Comparison of ENCODE assay signal across 8 mouse cellular contexts in the genomic region with DNA sequence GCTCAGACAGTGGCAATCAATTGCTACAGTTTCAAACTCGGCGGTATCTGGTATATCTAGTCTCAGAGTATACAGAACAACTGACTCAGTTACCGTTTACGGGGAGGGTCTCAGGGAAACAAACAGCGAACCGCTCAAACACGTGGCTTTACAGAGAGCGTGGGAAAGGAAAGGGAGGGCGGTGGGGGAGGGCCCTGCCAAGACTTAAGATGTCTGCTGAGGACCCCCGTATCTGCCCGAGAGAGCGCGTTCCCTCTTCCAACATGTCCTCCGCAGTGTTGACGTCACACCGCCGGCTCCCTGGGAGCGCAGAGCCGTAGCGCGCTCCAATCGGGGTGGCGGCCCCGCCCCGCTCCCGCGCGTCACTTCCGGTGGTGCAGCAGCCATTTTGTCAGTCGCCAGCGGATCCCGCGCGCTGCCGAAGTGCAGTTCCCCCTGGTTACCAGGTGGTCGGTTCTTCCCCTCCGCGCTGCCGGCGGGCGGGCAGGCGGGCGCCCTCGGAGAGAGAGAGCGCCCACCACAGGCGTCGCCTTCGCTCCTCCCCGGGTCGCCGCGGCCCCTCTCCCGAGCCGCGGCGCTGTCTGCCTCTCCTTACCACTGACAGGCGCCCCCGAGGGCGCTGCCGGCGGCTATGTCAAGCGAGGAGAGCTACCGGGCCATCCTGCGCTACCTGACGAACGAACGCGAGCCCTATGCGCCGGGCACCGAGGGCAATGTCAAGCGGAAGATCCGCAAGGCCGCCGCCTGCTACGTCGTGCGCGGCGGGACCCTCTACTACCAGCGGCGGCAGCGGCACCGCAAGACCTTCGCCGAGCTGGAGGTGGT. TPM values are rescaled to one million over a fixed set of nuclear protein-coding genes. Genes with fewer than 3 reads are reported as not detected.
DNase-seq lines count a peak whose midpoint lies in the region; ATAC-seq and TF ChIP-seq lines count a peak whose summit lies in the region.

A gene (plus strand): TSS at position 453 of the 825 bp plus-strand sequence.

- H3K4me2 ChIP-seq in embryonic facial prominence, embryonic 13.5 days, result peak within 1 kb of the TSS; percentile 82
- peak within 1 kb of the TSS; percentile 71 for H3K4me2 ChIP-seq in limb, embryonic 12.5 days
- peak within 1 kb of the TSS; percentile 91 for H3K4me2 ChIP-seq in midbrain, embryonic 15.5 days

- H3K27ac ChIP-seq in embryonic facial prominence, embryonic 13.5 days, result peak within 1 kb of the TSS; percentile 94
- peak within 1 kb of the TSS; percentile 68 for H3K27ac ChIP-seq in kidney, adult 2 months (ENCODE audit: insufficient read depth, low read depth, low read length)
- peak within 1 kb of the TSS; percentile 91 for H3K27ac ChIP-seq in limb, embryonic 12.5 days
- H3K27ac ChIP-seq in midbrain, embryonic 15.5 days, result peak within 1 kb of the TSS; percentile 91
- H3K27ac ChIP-seq in spleen, adult 2 months (ENCODE audit: insufficient read depth, low read length), result peak within 1 kb of the TSS; percentile 95

- TF ChIP-seq CTCF in kidney, adult 2 months (conservative IDR thresholded peaks at IDR 0.05; ENCODE audit: insufficient read depth, insufficient read length, low read depth, low read length), result no peak
- TF ChIP-seq CTCF in spleen, adult 2 months (IDR thresholded peaks at IDR 0.05; ENCODE audit: extremely low read depth, insufficient read depth, insufficient read length, insufficient replicate concordance), result no peak

- H3K9me3 ChIP-seq in embryonic facial prominence, embryonic 13.5 days, result no peaks in the 10 kb centered on the region
- no peaks in the 10 kb centered on the region for H3K9me3 ChIP-seq in limb, embryonic 12.5 days
- no peaks in the 10 kb centered on the region for H3K9me3 ChIP-seq in midbrain, embryonic 15.5 days

- peak; percentile 98 for ATAC-seq in embryonic facial prominence, embryonic 13.5 days (ENCODE audit: insufficient number of reproducible peaks, insufficient read depth, low FRiP score, low TSS enrichment, low read depth)
- ATAC-seq in limb, embryonic 12.5 days (ENCODE audit: insufficient number of reproducible peaks, insufficient read depth, low FRiP score, low TSS enrichment, low read depth), result peak; percentile 98
- peak; percentile 99 for ATAC-seq in midbrain, embryonic 15.5 days (replicated peaks)

- peak within 1 kb of the TSS; percentile 94 for H3K9ac ChIP-seq in embryonic facial prominence, embryonic 13.5 days
- H3K9ac ChIP-seq in limb, embryonic 12.5 days (replicated peaks), result peak within 1 kb of the TSS; percentile 89
- H3K9ac ChIP-seq in midbrain, embryonic 15.5 days, result peak within 1 kb of the TSS; percentile 96

- TF ChIP-seq POLR2A in kidney, adult 2 months (IDR thresholded peaks at IDR 0.05; ENCODE audit: low read depth, low read length), result peak; percentile 65
- TF ChIP-seq POLR2A in spleen, adult 2 months (IDR thresholded peaks at IDR 0.05; ENCODE audit: low read depth, low read length), result peak; percentile 68

- under 1% methylated on average over 84 of the region's 86 CpGs for WGBS in embryonic facial prominence, embryonic 13.5 days
- under 1% methylated on average over 85 of the region's 86 CpGs for WGBS in kidney, adult 2 months
- WGBS in limb, embryonic 12.5 days, result under 1% methylated on average over 75 of the region's 86 CpGs
- WGBS in midbrain, embryonic 15.5 days, result under 1% methylated on average over 82 of the region's 86 CpGs
- whole genome bisulfite sequencing in spleen, adult 2 months, result under 1% methylated on average over 82 of the region's 86 CpGs

- H3K4me3 ChIP-seq in embryonic facial prominence, embryonic 13.5 days, result peak within 1 kb of the TSS; percentile 99
- peak within 1 kb of the TSS; percentile 96 for H3K4me3 ChIP-seq in kidney, adult 2 months (ENCODE audit: insufficient read depth, low read depth, low read length)
- H3K4me3 ChIP-seq in limb, embryonic 12.5 days (replicated peaks), result peak within 1 kb of the TSS; percentile 98
- peak within 1 kb of the TSS; percentile 99 for H3K4me3 ChIP-seq in midbrain, embryonic 15.5 days
- H3K4me3 ChIP-seq in spleen, adult 2 months (ENCODE audit: extremely low read depth, insufficient read depth, insufficient read length), result peak within 1 kb of the TSS; percentile 90

- H3K4me1 ChIP-seq in embryonic facial prominence, embryonic 13.5 days, result peaks cover 39% of the 10 kb centered on the region
- peaks cover 3% of the 10 kb centered on the region; the same call in 1 of the 2 replicates for H3K4me1 ChIP-seq in kidney, adult 2 months (ENCODE audit: control insufficient read depth, insufficient read depth, low read length)
- peaks cover 23% of the 10 kb centered on the region for H3K4me1 ChIP-seq in limb, embryonic 12.5 days (replicated peaks)
- peaks cover 44% of the 10 kb centered on the region for H3K4me1 ChIP-seq in midbrain, embryonic 15.5 days
- H3K4me1 ChIP-seq in spleen, adult 2 months (ENCODE audit: control insufficient read depth, insufficient read depth, insufficient read length), result peaks cover 7% of the 10 kb centered on the region; the same call in 1 of the 2 replicates

- no peaks in the 10 kb centered on the region for H3K27me3 ChIP-seq in embryonic facial prominence, embryonic 13.5 days
- no peaks in the 10 kb centered on the region for H3K27me3 ChIP-seq in kidney, adult 2 months (replicated peaks; ENCODE audit: control insufficient read depth, insufficient read depth, low read length)
- H3K27me3 ChIP-seq in limb, embryonic 12.5 days, result no peaks in the 10 kb centered on the region
- no peaks in the 10 kb centered on the region for H3K27me3 ChIP-seq in midbrain, embryonic 15.5 days (replicated peaks)
- H3K27me3 ChIP-seq in spleen, adult 2 months (ENCODE audit: control insufficient read depth, insufficient read depth, low read length), result no peaks in the 10 kb centered on the region

- DNase-seq in 3134 (ENCODE audit: extremely low read depth, insufficient read length, low spot score), result peak; percentile 99
- DNase-seq in adrenal gland, postnatal 36 days, result peak; percentile 100
- DNase-seq in heart, adult 18-20 months, result peak; percentile 99
- peak; percentile 99 for DNase-seq in kidney, adult 2 months
- peak; percentile 98 to 99 for DNase-seq in spleen, adult 2 months (ENCODE audit: low read depth in 1 of 2, low spot score in 2 of 2)

- H3K36me3 ChIP-seq in embryonic facial prominence, embryonic 13.5 days, result peaks cover 45% of the 10 kb centered on the region
- H3K36me3 ChIP-seq in kidney, adult 2 months (ENCODE audit: control insufficient read depth, insufficient read depth, low read length), result peaks cover 11% of the 10 kb centered on the region
- H3K36me3 ChIP-seq in limb, embryonic 12.5 days, result peaks cover 43% of the 10 kb centered on the region
- H3K36me3 ChIP-seq in midbrain, embryonic 15.5 days (replicated peaks), result peaks cover 34% of the 10 kb centered on the region
- H3K36me3 ChIP-seq in spleen, adult 2 months (ENCODE audit: control insufficient read depth, insufficient read depth, low read length), result peaks cover 19% of the 10 kb centered on the region

RNA-seq across cellular contexts. Expression of the gene that starts here (rescaled TPM):
- 10 to 100 TPM; 22.4 to 23.4 TPM for total RNA-seq in adrenal gland, postnatal 36 days (2021)
- polyA plus RNA-seq in embryonic facial prominence, embryonic 13.5 days (2015; fragmentation: Nextera tagmentation; extraction: Ambion mirVana), result 22.9 and 25.4 TPM in 2 replicates
- 10 to 100 TPM; 12.3 to 12.5 TPM for total RNA-seq in heart, adult 18-20 months (2021)
- 2.9 and 3.2 TPM in 2 replicates for polyA plus RNA-seq in kidney, adult 2 months (2012; rRNA removed)
- polyA plus RNA-seq in limb, embryonic 12.5 days (2016; fragmentation: Nextera tagmentation; extraction: Ambion mirVana), result 22.4 and 22.7 TPM in 2 replicates
- 22.8 and 24.8 TPM in 2 replicates for polyA plus RNA-seq in midbrain, embryonic 15.5 days (2015; fragmentation: Nextera tagmentation; extraction: Ambion mirVana)
- 3.9 and 4.7 TPM in 2 replicates for polyA plus RNA-seq in spleen, adult 2 months (2012; rRNA removed)

Comparison
In these comparisons a context has a peak if more than half of its experiments do, and no peak if none do; other contexts are left out.
1. Peak in every context shown above with its lines: DNase-seq, ATAC-seq, H3K4me3 ChIP-seq and H3K27ac ChIP-seq.